Mouse (Mus musculus) kidney, embryonic 15.5 days (tissue): Measurements from ENCODE around the gene Fosl1. TPM values are rescaled to one million over a fixed set of nuclear protein-coding genes. Genes with fewer than 3 reads are reported as not detected.
"Not testable (repeated sequence)": the region's sequence is repeated elsewhere in the genome, so short reads cannot be mapped to it uniquely, and the experiment has no call there.

Experiments used
- ATAC-seq: fragments of 200-750 bp; cut with Nextera tagmentation; replicated peaks from 2 replicates; pipeline ENCODE4 v1.8.0; 2017; ENCODE audit warnings: moderate TSS enrichment; ENCODE audit not compliant: low FRiP score
- H3K27ac ChIP-seq: fragments of 300-500 bp; sonication (generic); 2 replicates; pipeline ENCODE4 v1.5.1; 2015; ENCODE audit warnings: mild to moderate bottlenecking, inconsistent platforms
- H3K27me3 ChIP-seq: fragments of 300-500 bp; sonication (generic); 2 replicates; pipeline ENCODE4 v1.6.1; 2015; ENCODE audit warnings: inconsistent platforms
- H3K36me3 ChIP-seq: fragments of 300-500 bp; sonication (generic); 2 replicates; pipeline ENCODE4 v1.6.1; 2015; ENCODE audit warnings: inconsistent platforms
- H3K4me1 ChIP-seq: fragments of 300-500 bp; sonication (generic); 2 replicates; pipeline ENCODE4 v1.6.1; 2015; ENCODE audit warnings: inconsistent platforms
- H3K4me2 ChIP-seq: fragments of 300-500 bp; sonication (generic); 2 replicates; pipeline ENCODE4 v1.6.1; 2015; ENCODE audit warnings: moderate library complexity, mild to moderate bottlenecking, inconsistent platforms
- H3K4me3 ChIP-seq: fragments of 300-500 bp; sonication (generic); replicated peaks from 2 replicates; pipeline ENCODE4 v1.5.1; 2015; ENCODE audit warnings: mild to moderate bottlenecking, inconsistent platforms
- H3K9ac ChIP-seq: fragments of 300-500 bp; sonication (generic); 2 replicates; pipeline ENCODE4 v1.6.1; 2015; ENCODE audit warnings: mild to moderate bottlenecking, inconsistent platforms
- H3K9me3 ChIP-seq: fragments of 300-500 bp; sonication (generic); replicated peaks from 2 replicates; pipeline ENCODE4 v1.6.1; 2016; ENCODE audit warnings: inconsistent platforms
- WGBS: fragments of 180-500 bp; shearing (Covaris S2); methylation state at CpG from one replicate; pipeline ENCODE4 v1.1.7; 2015; ENCODE audit warnings: mixed read lengths; 5-methylcytosine and 5-hydroxymethylcytosine counted together
- polyA plus RNA-seq: library from polyadenylated mRNA; unstranded; fragments of >200 nt; fragmentation: Nextera tagmentation; extraction: Ambion mirVana; gene quantifications from 2 replicates; pipeline ENCODE4 v1.2.1, GENCODE M21; 2015

Fosl1 gene
- polyA plus RNA-seq: 0.39 TPM in 1 of 2 replicates, not detected in the other

DNA sequence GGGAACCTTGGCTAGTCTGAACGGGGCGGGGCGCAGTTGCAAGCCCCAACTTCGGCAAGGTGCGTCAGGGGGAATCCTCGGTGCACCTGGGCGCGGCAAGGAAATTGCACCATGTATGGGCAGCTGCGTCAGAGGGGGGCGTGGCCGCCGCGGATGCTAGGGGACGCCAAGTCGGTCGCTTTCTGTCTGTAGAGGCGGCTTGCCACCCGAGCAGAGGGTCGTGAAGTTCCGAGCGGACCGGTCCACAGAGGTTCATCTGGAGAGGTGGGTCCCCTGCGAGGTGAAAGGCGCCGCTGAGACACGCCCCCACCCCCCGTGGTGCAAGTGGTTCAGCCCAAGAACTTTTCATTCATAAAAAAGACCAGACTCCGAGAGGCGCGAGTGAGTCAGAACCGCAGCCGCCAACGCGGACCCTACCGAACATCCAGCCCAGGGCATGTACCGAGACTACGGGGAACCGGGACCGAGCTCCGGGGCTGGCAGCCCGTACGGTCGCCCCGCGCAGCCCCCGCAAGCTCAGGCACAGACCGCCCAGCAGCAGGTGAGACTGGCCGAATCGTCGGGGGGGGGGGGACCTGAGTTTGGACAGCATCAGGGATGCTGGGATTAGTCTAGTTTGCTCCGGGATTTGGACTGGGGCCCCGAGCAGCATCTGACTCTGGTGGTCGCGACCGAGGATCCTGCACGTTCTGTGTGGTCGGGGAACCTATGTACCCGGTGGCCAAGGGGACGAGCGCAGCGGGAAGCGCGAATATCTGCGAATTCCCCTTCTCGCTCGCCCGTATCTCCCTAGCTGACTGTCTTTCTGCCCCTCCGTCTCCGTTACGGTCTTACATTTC, at the start of gene Fosl1:
Fosl1 (plus strand) TSS at position 33 of the 839 bp plus-strand sequence.
- ATAC-seq: peak; percentile 46
- Histone ChIP-seq H3K9me3 (no peaks in the 10 kb centered on the region), H3K9ac (peak within 1 kb of the TSS; percentile 40), H3K4me2 (peak within 1 kb of the TSS; percentile 98), H3K27me3 (peaks cover 59% of the 10 kb centered on the region), H3K4me1 (peaks cover 28% of the 10 kb centered on the region), H3K36me3 (no peaks in the 10 kb centered on the region), H3K4me3 (peak within 1 kb of the TSS; percentile 58), H3K27ac (no peak within 1 kb of the TSS)
- WGBS: under 1% methylated on average over 70 of the region's 70 CpGs

DNA sequence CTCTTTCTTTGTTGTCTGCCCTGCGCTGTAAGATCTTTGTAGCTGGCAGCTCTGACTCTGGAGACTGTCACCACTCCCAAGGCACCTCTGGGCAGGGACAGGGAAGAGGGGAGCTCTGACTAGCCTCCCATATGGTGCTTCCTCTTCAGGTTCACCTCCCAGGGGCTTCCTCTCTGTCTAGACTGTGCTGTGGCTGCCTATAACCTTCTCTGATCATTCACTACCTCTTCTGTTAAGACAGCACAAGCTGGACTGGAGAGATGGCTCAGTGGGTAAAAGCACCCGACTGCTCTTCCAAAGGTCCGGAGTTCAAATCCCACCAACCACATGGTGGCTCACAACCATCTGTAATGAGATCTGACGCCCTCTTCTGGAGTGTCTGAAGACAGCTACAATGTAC, 46.3 kb upstream of the Fosl1 start:
- WGBS: 72% methylated on average over 4 of the region's 4 CpGs
- not testable (repeated sequence) for H3K9me3 ChIP-seq, H3K9ac ChIP-seq, ATAC-seq, H3K27me3 ChIP-seq, H3K4me3 ChIP-seq, H3K4me1 ChIP-seq, H3K36me3 ChIP-seq, H3K27ac ChIP-seq, H3K4me2 ChIP-seq

DNA sequence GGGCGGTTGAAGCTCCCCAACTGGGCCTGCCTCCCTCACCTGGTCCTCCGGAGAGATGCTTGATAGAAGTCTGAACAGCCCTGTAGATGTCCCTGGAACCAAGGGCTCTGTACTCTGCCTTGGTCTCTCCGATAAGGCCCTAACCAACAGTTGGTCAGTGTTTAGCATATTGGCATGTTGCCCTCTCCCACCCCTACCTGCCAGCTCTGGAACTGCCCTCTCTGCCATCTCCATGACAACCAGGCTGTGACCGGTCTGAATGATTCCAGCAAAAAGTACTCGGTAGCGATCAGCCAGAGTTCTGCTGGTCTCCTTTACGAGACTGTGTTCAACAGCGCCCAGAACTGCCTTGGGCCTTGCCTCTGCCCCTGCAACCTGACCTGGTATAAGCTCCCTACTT, 45.1 kb upstream of the Fosl1 start, which contains the start of gene Tsga10ip:
Tsga10ip (minus strand) TSS at position 234 of the 400 bp plus-strand sequence.
- Histone ChIP-seq H3K27me3 (no peaks in the 10 kb centered on the region), H3K9ac (no peak within 1 kb of the TSS), H3K36me3 (no peaks in the 10 kb centered on the region), H3K4me2 (no peak within 1 kb of the TSS), H3K9me3 (no peaks in the 10 kb centered on the region), H3K4me3 (no peak within 1 kb of the TSS), H3K27ac (no peak within 1 kb of the TSS), H3K4me1 (peaks cover 4% of the 10 kb centered on the region)
- ATAC-seq: no peak
- WGBS: 71% methylated on average over 8 of the region's 8 CpGs

DNA sequence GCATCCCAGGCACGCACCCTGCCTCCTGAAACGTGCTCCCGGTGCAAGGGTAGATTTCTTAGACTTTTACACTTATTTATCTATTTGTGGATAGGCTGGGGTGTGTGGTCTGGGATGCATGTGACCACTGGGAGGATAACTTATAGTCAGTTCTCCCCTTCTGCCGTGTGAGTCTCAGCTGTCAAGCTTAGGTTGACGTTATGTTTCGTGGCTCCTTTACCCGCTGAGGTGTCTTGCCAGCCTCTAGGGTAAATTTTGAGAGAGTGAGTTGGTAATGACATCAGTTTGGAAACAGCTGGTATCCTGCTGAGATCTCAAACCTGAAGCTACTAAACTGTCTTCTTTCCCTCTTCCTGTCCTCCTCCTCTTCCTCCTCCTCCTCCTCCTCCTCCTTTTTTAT, 41.4 kb upstream of the Fosl1 start:
- peaks cover 9% of the 10 kb centered on the region; the same call in 1 of the 2 replicates for H3K36me3 ChIP-seq
- peak overlapping the region; percentile 50 for H3K9ac ChIP-seq
- ATAC-seq: no peak
- H3K9me3 ChIP-seq: no peaks in the 10 kb centered on the region
- no peaks in the 10 kb centered on the region for H3K27me3 ChIP-seq
- H3K27ac ChIP-seq: peak overlapping the region; percentile 66; the same call in 1 of the 2 replicates
- H3K4me1 ChIP-seq: peaks cover 16% of the 10 kb centered on the region
- WGBS: 28% methylated on average over 7 of the region's 7 CpGs
- peak overlapping the region; percentile 40 for H3K4me3 ChIP-seq
- peak overlapping the region; percentile 64 for H3K4me2 ChIP-seq

DNA sequence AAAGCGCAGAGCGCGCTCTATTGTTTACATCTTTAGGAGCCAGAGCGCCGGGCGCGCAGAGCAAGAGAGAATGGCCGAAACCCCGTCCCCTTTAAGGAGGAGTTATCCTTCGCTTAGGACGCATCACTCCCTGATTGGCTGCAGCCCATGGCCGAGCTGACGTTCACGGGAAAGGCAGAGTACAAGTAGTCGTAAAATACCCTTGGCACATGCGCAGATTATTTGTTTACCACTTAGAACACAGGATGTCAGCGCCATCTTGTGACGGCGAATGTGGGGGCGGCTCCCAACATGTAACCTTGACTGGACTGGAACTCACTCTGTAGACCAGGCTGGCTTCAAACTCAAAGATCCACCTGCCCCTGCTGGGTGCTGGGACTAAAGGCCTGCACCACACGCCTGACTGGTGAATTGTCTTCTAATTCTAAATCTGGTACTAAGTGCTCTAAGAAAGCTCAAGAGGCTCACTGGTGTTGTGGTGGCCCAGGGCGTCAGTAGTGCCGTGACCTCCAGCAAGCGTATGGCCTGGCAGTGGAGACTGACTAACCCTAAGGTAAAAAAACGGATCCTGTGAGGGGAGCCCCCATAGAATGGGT, 40.7 kb upstream of the Fosl1 start:
- H3K4me2 ChIP-seq: peak overlapping the region; percentile 66
- H3K4me1 ChIP-seq: peaks cover 16% of the 10 kb centered on the region
- H3K9me3 ChIP-seq, H3K36me3 ChIP-seq, H3K27me3 ChIP-seq: not testable (repeated sequence)
- 10% methylated on average over 21 of the region's 25 CpGs for WGBS
- peak overlapping the region; percentile 56 for H3K9ac ChIP-seq
- peak overlapping the region; percentile 93 for H3K27ac ChIP-seq
- ATAC-seq: peak; percentile 79
- peak overlapping the region; percentile 55 for H3K4me3 ChIP-seq

DNA sequence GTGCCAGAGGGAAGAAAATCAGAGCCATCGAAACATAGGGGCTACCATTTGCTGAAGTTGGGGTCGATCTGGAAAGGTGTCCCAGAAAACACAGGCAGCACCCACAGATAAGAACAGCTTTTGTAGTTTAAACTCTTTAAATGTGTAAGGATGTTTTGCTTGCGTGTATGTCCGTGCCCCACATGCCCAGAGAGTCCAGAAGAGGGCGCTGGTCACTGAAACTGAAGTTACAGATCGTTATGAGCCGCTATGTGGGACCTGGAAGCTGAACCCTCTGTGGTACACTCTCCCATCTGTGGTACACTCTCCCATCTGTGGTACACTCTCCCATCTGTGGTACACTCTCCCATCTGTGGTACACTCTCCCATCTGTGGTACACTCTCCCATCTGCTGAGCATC, 40.2 kb upstream of the Fosl1 start:
- Histone ChIP-seq H3K4me3 (peak overlapping the region; percentile 55), H3K27ac (peak overlapping the region; percentile 93), H3K4me2 (peak overlapping the region; percentile 66), H3K9ac (peak overlapping the region; percentile 56), H3K36me3 (peaks cover 9% of the 10 kb centered on the region; the same call in 1 of the 2 replicates), H3K4me1 (peaks cover 16% of the 10 kb centered on the region), H3K27me3 (no peaks in the 10 kb centered on the region), H3K9me3 (no peaks in the 10 kb centered on the region)
- 20% methylated on average over 7 of the region's 7 CpGs for WGBS
- peak; percentile 73 for ATAC-seq

DNA sequence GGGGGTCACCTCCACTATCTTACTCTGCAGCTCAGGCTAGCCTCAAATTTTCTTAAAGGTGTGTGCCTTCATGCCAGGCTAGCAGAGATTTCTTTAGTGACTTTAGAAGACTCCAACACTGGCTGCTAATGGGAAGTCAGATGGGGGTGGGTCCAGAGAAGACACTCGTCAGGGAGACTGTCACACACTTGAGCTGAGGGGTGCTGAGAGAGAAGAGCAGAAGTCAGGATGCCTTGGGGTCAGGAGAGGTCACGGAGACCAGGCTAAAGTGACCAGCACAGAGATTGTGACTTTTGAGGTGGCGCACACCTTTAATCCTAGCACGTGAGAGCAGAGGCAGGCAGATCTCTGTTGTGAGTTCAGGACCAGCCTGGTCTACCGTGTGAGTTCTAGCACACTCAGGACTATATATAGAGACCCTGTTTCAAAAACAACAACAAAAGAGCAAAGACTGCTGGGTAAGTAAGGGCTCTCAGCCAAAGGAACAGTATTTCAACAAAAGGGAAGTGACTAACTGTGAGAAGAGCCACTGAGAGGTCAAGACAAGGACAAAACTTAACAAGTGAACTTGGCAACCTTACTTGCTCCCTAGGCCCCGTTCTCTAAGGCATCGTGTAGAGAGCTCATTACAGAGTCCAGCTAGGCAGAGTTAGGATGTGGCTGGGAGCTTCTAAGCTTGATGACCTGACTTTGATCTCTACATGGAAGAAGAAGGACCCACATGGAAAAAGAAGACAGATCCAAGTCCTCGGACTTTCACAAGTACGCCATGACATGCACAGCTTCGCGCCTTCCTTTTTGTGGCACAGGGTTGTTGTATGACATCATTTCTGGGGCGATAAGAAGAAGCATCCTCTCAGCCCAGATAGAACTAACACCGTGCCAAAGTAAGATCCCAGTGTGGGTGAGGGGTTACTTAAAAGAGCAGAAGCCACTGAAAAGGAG, 39.0 kb upstream of the Fosl1 start:
- WGBS: 85% methylated on average over 13 of the region's 13 CpGs
- Histone ChIP-seq H3K27ac (0 out of 2 replicates have a peak overlapping the region, but pooled peaks have one; percentile 25), H3K4me2 (peak overlapping the region; percentile 66)

DNA sequence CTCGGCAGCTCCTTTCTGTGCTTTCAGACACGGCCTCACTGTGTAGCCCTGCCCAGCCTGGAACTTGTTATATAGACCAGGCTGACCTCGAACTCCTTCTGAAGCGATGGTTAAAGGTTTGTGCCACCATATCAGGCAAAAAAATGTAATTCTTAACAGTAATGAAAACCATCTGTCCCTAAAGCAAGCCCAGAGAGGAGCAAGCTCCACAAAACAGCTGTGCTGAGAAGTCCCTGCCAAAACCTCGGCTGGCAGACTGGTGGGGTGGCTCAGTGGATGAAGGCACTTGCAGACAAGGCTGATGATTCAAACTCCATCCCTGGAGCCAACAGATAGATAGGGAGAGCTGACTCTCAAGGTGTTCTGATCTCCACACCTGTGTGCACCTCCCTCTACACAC, 38.3 kb upstream of the Fosl1 start:
- Histone ChIP-seq H3K36me3 (peaks cover 9% of the 10 kb centered on the region; the same call in 1 of the 2 replicates), H3K27me3 (no peaks in the 10 kb centered on the region), H3K27ac (no peak overlapping the region), H3K4me3 (no peak overlapping the region), H3K9ac (no peak overlapping the region), H3K4me1 (peaks cover 16% of the 10 kb centered on the region), H3K4me2 (no peak overlapping the region), H3K9me3 (no peaks in the 10 kb centered on the region)
- 69% methylated on average over 5 of the region's 5 CpGs for WGBS
- ATAC-seq: no peak

More for the DNA sequence above, 39.0 kb upstream of the Fosl1 start:
- H3K36me3 ChIP-seq: peaks cover 9% of the 10 kb centered on the region; the same call in 1 of the 2 replicates
- no peak overlapping the region for H3K4me3 ChIP-seq
- H3K9ac ChIP-seq: no peak overlapping the region
- H3K27me3 ChIP-seq: no peaks in the 10 kb centered on the region
- ATAC-seq: no peak
- peaks cover 16% of the 10 kb centered on the region for H3K4me1 ChIP-seq
- H3K9me3 ChIP-seq: no peaks in the 10 kb centered on the region

DNA sequence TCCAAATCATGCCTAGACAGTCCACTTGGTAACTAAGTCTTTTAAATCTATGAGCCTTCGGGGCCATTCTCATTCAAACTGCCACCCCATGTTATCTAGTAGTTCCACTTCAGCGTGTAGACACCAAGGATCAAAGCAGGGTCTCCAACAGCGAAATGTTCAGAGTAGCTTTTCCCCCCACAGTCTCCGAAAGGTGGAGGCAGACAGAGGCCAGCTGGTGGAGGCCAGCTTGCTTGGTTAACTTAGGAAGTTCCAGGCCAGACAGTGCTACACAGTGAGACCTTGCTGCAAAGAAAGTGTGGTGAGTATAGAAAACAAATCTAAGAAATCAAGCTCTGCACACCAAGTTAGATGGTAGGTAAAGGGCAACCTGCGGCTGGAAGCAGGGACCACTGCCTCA, 36.7 kb upstream of the Fosl1 start:
- H3K9ac ChIP-seq: no peak overlapping the region
- H3K4me1 ChIP-seq: peaks cover 16% of the 10 kb centered on the region
- H3K27me3 ChIP-seq: no peaks in the 10 kb centered on the region
- no peaks in the 10 kb centered on the region for H3K9me3 ChIP-seq
- H3K4me2 ChIP-seq: no peak overlapping the region
- WGBS: 83% methylated on average over 5 of the region's 5 CpGs
- ATAC-seq: no peak
- no peak overlapping the region for H3K27ac ChIP-seq
- H3K36me3 ChIP-seq: peaks cover 9% of the 10 kb centered on the region; the same call in 1 of the 2 replicates
- no peak overlapping the region for H3K4me3 ChIP-seq

DNA sequence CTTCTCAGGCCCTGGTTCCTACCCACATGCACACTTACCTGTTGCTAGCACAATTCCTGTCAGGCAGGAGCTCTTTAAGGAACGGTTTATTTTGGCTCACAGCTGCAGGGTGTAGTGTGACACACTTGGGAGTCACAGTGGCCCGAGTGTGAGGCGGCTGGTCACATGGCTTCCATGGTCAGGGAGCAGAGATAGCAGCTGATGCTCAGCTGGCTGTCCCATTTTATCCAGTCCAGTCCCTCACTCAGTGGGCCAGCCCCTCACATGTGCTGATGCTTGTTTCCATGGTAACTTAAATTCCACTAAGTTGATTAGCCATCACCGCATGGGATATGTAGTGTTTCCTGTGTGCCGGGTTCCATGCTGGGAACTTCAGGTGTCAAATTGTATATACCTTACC, 35.4 kb upstream of the Fosl1 start:
- H3K27me3 ChIP-seq: no peaks in the 10 kb centered on the region
- WGBS: 54% methylated on average over 5 of the region's 5 CpGs
- no peak overlapping the region for H3K4me2 ChIP-seq
- H3K9me3 ChIP-seq: no peaks in the 10 kb centered on the region
- H3K4me1 ChIP-seq: peaks cover 12% of the 10 kb centered on the region
- peaks cover 9% of the 10 kb centered on the region; the same call in 1 of the 2 replicates for H3K36me3 ChIP-seq
- no peak for ATAC-seq
- H3K9ac ChIP-seq: no peak overlapping the region
- H3K4me3 ChIP-seq: no peak overlapping the region
- H3K27ac ChIP-seq: no peak overlapping the region

DNA sequence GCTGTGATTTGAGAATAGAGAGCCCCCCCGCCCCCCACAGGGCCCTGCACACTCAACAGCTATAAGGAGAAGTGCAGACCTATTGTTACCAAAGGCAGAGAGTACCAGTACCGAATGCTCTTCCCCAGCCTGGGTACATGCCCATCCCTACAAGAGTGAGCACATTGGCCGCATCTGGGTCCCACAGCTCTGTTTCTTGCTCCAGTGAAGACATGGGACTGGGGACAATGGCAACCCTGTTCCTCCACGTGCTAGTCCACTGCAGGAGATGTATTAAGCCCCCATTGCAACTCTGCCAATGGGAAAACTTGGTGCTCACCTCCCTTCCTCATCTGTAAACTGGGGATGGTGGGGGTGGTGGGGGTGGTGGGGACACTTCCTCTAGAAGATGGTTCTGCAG, 33.5 kb upstream of the Fosl1 start:
- no peak overlapping the region for H3K4me2 ChIP-seq
- H3K9ac ChIP-seq: no peak overlapping the region
- H3K9me3 ChIP-seq: no peaks in the 10 kb centered on the region
- no peaks in the 10 kb centered on the region for H3K27me3 ChIP-seq
- H3K27ac ChIP-seq: no peak overlapping the region
- WGBS: 77% methylated on average over 4 of the region's 4 CpGs
- H3K4me1 ChIP-seq: 0 out of 2 replicates have a peak, but pooled peaks cover 2% of the 10 kb centered on the region
- peaks cover 18% of the 10 kb centered on the region for H3K36me3 ChIP-seq
- ATAC-seq: no peak
- H3K4me3 ChIP-seq: no peak overlapping the region
